Mouse (Mus musculus): ENCODE results near the gene Bpifb5. TPM values are rescaled to one million over a fixed set of nuclear protein-coding genes. Genes with fewer than 3 reads are reported as not detected.
A peak's percentile ranks its signal among the peaks of the same experiment; 100 is the strongest.
"Not testable (repeated sequence)": the region's sequence is repeated elsewhere in the genome, so short reads cannot be mapped to it uniquely, and the experiment has no call there.

Gene Bpifb5
- 0.43 TPM in 1 of 2 replicates, not detected in the other for polyA plus RNA-seq (2015; fragmentation: Nextera tagmentation; extraction: Ambion mirVana)

GRCm38 (mm10) chr2:154223265-154223916 lies at the start of gene Bpifb5:
Bpifb5 (plus strand) TSS chr2:154223742.
- no peak within 1 kb of the TSS for H3K4me3 ChIP-seq
- H3K36me3 ChIP-seq: no peaks in the 10 kb centered on the region
- WGBS: 5% methylated on average over 14 of the region's 14 CpGs
- H3K9ac ChIP-seq (replicated peaks): no peak within 1 kb of the TSS
- H3K4me2 ChIP-seq (replicated peaks): peak within 1 kb of the TSS; percentile 9
- H3K4me1 ChIP-seq: peaks cover 16% of the 10 kb centered on the region
- no peak within 1 kb of the TSS for H3K27ac ChIP-seq (replicated peaks)
- no peaks in the 10 kb centered on the region for H3K9me3 ChIP-seq
- ATAC-seq (replicated peaks): peak; percentile 87
- no peaks in the 10 kb centered on the region for H3K27me3 ChIP-seq

GRCm38 (mm10) chr2:154181900-154182299 lies 41.6 kb upstream of the Bpifb5 start:
- not testable (repeated sequence) for H3K4me1 ChIP-seq; H3K36me3 ChIP-seq; H3K9me3 ChIP-seq; H3K4me3 ChIP-seq; H3K9ac ChIP-seq (replicated peaks); H3K27me3 ChIP-seq; H3K4me2 ChIP-seq (replicated peaks); ATAC-seq (replicated peaks); H3K27ac ChIP-seq (replicated peaks)
- whole genome bisulfite sequencing: 90% methylated on average over 7 of the region's 7 CpGs

- not testable (repeated sequence) for H3K4me2 ChIP-seq (replicated peaks); H3K9me3 ChIP-seq; H3K27me3 ChIP-seq; H3K36me3 ChIP-seq; H3K27ac ChIP-seq (replicated peaks); H3K9ac ChIP-seq (replicated peaks); H3K4me1 ChIP-seq; H3K4me3 ChIP-seq; ATAC-seq (replicated peaks)
- WGBS: 78% methylated on average over 4 of the region's 4 CpGs
Measured at GRCm38 (mm10) chr2:154183061-154183460, 40.5 kb upstream of the Bpifb5 start.

- Histone ChIP-seq H3K4me2 (replicated peaks) (no peak overlapping the region), H3K9me3 (no peaks in the 10 kb centered on the region), H3K4me1 (no peaks in the 10 kb centered on the region), H3K27ac (replicated peaks) (no peak overlapping the region), H3K27me3 (no peaks in the 10 kb centered on the region), H3K9ac (replicated peaks) (no peak overlapping the region), H3K4me3 (no peak overlapping the region), H3K36me3 (no peaks in the 10 kb centered on the region)
- WGBS: 83% methylated on average over 6 of the region's 6 CpGs
- ATAC-seq (replicated peaks): no peak
Measured at GRCm38 (mm10) chr2:154185319-154185718, 38.2 kb upstream of the Bpifb5 start.

GRCm38 (mm10) chr2:154185748-154186147 lies 37.8 kb upstream of the Bpifb5 start:
- H3K4me1 ChIP-seq: no peaks in the 10 kb centered on the region
- H3K4me3 ChIP-seq: no peak overlapping the region
- H3K36me3 ChIP-seq: no peaks in the 10 kb centered on the region
- no peak for ATAC-seq (replicated peaks)
- H3K27me3 ChIP-seq: no peaks in the 10 kb centered on the region
- no peak overlapping the region for H3K9ac ChIP-seq (replicated peaks)
- no peak overlapping the region for H3K27ac ChIP-seq (replicated peaks)
- WGBS: 89% methylated on average over 3 of the region's 3 CpGs
- no peaks in the 10 kb centered on the region for H3K9me3 ChIP-seq
- no peak overlapping the region for H3K4me2 ChIP-seq (replicated peaks)

GRCm38 (mm10) chr2:154187468-154187867 lies 36.1 kb upstream of the Bpifb5 start:
- WGBS: 45% methylated on average over 5 of the region's 5 CpGs
- H3K27me3 ChIP-seq: no peaks in the 10 kb centered on the region

GRCm38 (mm10) chr2:154189877-154190434 lies 33.6 kb upstream of the Bpifb5 start:
- no peak overlapping the region for H3K27ac ChIP-seq (replicated peaks)
- ATAC-seq (replicated peaks): no peak
- no peaks in the 10 kb centered on the region for H3K36me3 ChIP-seq
- H3K4me1 ChIP-seq: no peaks in the 10 kb centered on the region
- no peak overlapping the region for H3K9ac ChIP-seq (replicated peaks)
- 85% methylated on average over 7 of the region's 7 CpGs for WGBS
- no peaks in the 10 kb centered on the region for H3K27me3 ChIP-seq
- H3K4me3 ChIP-seq: no peak overlapping the region
- no peaks in the 10 kb centered on the region for H3K9me3 ChIP-seq
- H3K4me2 ChIP-seq (replicated peaks): no peak overlapping the region

More at GRCm38 (mm10) chr2:154187468-154187867, 36.1 kb upstream of the Bpifb5 start:
- Histone ChIP-seq H3K4me3 (no peak overlapping the region), H3K4me1 (no peaks in the 10 kb centered on the region), H3K36me3 (no peaks in the 10 kb centered on the region), H3K9ac (replicated peaks) (no peak overlapping the region), H3K9me3 (no peaks in the 10 kb centered on the region), H3K27ac (replicated peaks) (no peak overlapping the region), H3K4me2 (replicated peaks) (no peak overlapping the region)
- no peak for ATAC-seq (replicated peaks)

- H3K4me1 ChIP-seq: no peaks in the 10 kb centered on the region
- ATAC-seq (replicated peaks): no peak
- 88% methylated on average over 11 of the region's 11 CpGs for WGBS
- no peak within 1 kb of the TSS for H3K4me2 ChIP-seq (replicated peaks)
- no peak within 1 kb of the TSS for H3K9ac ChIP-seq (replicated peaks)
- H3K4me3 ChIP-seq: no peak within 1 kb of the TSS
- no peaks in the 10 kb centered on the region for H3K27me3 ChIP-seq
- no peaks in the 10 kb centered on the region for H3K36me3 ChIP-seq
- no peak within 1 kb of the TSS for H3K27ac ChIP-seq (replicated peaks)
- H3K9me3 ChIP-seq: no peaks in the 10 kb centered on the region
Measured at GRCm38 (mm10) chr2:154190546-154191258, 32.8 kb upstream of the Bpifb5 start, which contains the start of gene Bpifb1. Bpifb1 (plus strand) TSS chr2:154190818.

- ATAC-seq (replicated peaks): no peak
- H3K27me3 ChIP-seq: no peaks in the 10 kb centered on the region
- no peak overlapping the region for H3K27ac ChIP-seq (replicated peaks)
- H3K36me3 ChIP-seq: no peaks in the 10 kb centered on the region
- 78% methylated on average over 2 of the region's 2 CpGs for WGBS
- H3K4me3 ChIP-seq: no peak overlapping the region
- no peaks in the 10 kb centered on the region for H3K4me1 ChIP-seq
- no peaks in the 10 kb centered on the region for H3K9me3 ChIP-seq
- no peak overlapping the region for H3K9ac ChIP-seq (replicated peaks)
- H3K4me2 ChIP-seq (replicated peaks): no peak overlapping the region
Measured at GRCm38 (mm10) chr2:154192141-154192540, 31.4 kb upstream of the Bpifb5 start.

- ATAC-seq (replicated peaks): no peak
- Histone ChIP-seq H3K4me2 (replicated peaks) (no peak overlapping the region), H3K36me3 (no peaks in the 10 kb centered on the region), H3K4me1 (no peaks in the 10 kb centered on the region), H3K9ac (replicated peaks) (no peak overlapping the region), H3K4me3 (no peak overlapping the region), H3K27ac (replicated peaks) (no peak overlapping the region), H3K27me3 (no peaks in the 10 kb centered on the region), H3K9me3 (no peaks in the 10 kb centered on the region)
- 89% methylated on average over 4 of the region's 4 CpGs for WGBS
Measured at GRCm38 (mm10) chr2:154193071-154193470, 30.5 kb upstream of the Bpifb5 start.

- ATAC-seq (replicated peaks): no peak
- H3K27ac ChIP-seq (replicated peaks): no peak overlapping the region
- no peaks in the 10 kb centered on the region for H3K27me3 ChIP-seq
- no peaks in the 10 kb centered on the region for H3K4me1 ChIP-seq
- H3K36me3 ChIP-seq: no peaks in the 10 kb centered on the region
- WGBS: 57% methylated on average over 5 of the region's 5 CpGs
- no peak overlapping the region for H3K4me2 ChIP-seq (replicated peaks)
- no peaks in the 10 kb centered on the region for H3K9me3 ChIP-seq
- no peak overlapping the region for H3K9ac ChIP-seq (replicated peaks)
- H3K4me3 ChIP-seq: no peak overlapping the region
Measured at GRCm38 (mm10) chr2:154193994-154194504, 29.5 kb upstream of the Bpifb5 start.

- H3K9me3 ChIP-seq: no peaks in the 10 kb centered on the region
- no peak overlapping the region for H3K27ac ChIP-seq (replicated peaks)
- H3K27me3 ChIP-seq: no peaks in the 10 kb centered on the region
- no peak overlapping the region for H3K4me2 ChIP-seq (replicated peaks)
- H3K36me3 ChIP-seq: no peaks in the 10 kb centered on the region
- H3K4me3 ChIP-seq: no peak overlapping the region
- H3K9ac ChIP-seq (replicated peaks): no peak overlapping the region
- ATAC-seq (replicated peaks): no peak
- WGBS: 93% methylated on average over 9 of the region's 9 CpGs
- no peaks in the 10 kb centered on the region for H3K4me1 ChIP-seq
Measured at GRCm38 (mm10) chr2:154197036-154197435, 26.5 kb upstream of the Bpifb5 start.

Measured in forebrain, embryonic 15.5 days (tissue).